Mouse (Mus musculus) adrenal gland, postnatal 10 days (tissue): Measurements from ENCODE around the gene Palm2. TPM values are rescaled to one million over a fixed set of nuclear protein-coding genes. Genes with fewer than 3 reads are reported as not detected.

ENCODE experiments used
- total RNA-seq, 2 experiments: library from RNA; stranded (reverse); gene quantifications; 2 replicates each; pipeline ENCODE4 v1.2.3; 2021

Gene Palm2
- total RNA-seq, 2 experiments from 2014 or later: 21.0 to 35.7 TPM

Other genes starting within 250 kb of the Palm2 start
- gene Ptpn3, start 132.4 kb upstream of the Palm2 start, total RNA-seq: 10 to 100 TPM; 18.2 to 21.3 TPM
- 10 to 100 TPM; 41.1 to 45.9 TPM for gene Pakap, start 133.9 kb downstream of the Palm2 start, total RNA-seq